Mouse (Mus musculus) embryonic fibroblast, embryonic 13.5 days (primary cell): Measurements from ENCODE around the gene Map3k21. TPM values are rescaled to one million over a fixed set of nuclear protein-coding genes. Genes with fewer than 3 reads are reported as not detected.
A peak's percentile ranks its signal among the peaks of the same experiment; 100 is the strongest.

Experiments
- H3K27ac ChIP-seq: 2 replicates; pipeline ENCODE4 v1.5.1; 2012; ENCODE audit warnings: low read length, control low read depth, inconsistent platforms; ENCODE audit not compliant: insufficient read depth
- H3K4me1 ChIP-seq: 2 replicates; pipeline ENCODE4 v1.6.1; 2011; ENCODE audit warnings: low read length; ENCODE audit not compliant: control insufficient read depth, insufficient read depth
- H3K4me3 ChIP-seq: 2 replicates; pipeline ENCODE4 v1.5.1; 2011; ENCODE audit warnings: mild to moderate bottlenecking, control low read depth, low read length; ENCODE audit not compliant: insufficient read depth
- CTCF ChIP-seq: IDR thresholded peaks from 2 replicates; pipeline ENCODE4 v1.5.1; 2011; ENCODE audit warnings: mild to moderate bottlenecking, control low read depth, low read length, moderate library complexity, borderline replicate concordance; ENCODE audit not compliant: insufficient read depth
- POLR2A ChIP-seq: IDR thresholded peaks from 2 replicates; pipeline ENCODE4 v1.6.1; 2011; ENCODE audit warnings: low read depth, mild to moderate bottlenecking, control low read depth, low read length, moderate library complexity
- polyA plus RNA-seq: library from polyadenylated mRNA; stranded (reverse); fragments of >200 nt; gene quantifications from 2 replicates; pipeline ENCODE4 v1.2.4, GENCODE M21; 2011; ENCODE audit warnings: low read depth; ENCODE audit not compliant: missing spikeins, insufficient read length

Map3k21 gene
- polyA plus RNA-seq, 1 experiment: not detected

- Histone ChIP-seq H3K27ac (no peak overlapping the region), H3K4me3 (no peak overlapping the region), H3K4me1 (no peaks in the 10 kb centered on the region)
- TF ChIP-seq CTCF: no peak
- no peak for TF ChIP-seq POLR2A
These were observed 21.6 kb downstream of the Map3k21 start for GRCm38 (mm10) chr8:125931822-125932221.

DNA sequence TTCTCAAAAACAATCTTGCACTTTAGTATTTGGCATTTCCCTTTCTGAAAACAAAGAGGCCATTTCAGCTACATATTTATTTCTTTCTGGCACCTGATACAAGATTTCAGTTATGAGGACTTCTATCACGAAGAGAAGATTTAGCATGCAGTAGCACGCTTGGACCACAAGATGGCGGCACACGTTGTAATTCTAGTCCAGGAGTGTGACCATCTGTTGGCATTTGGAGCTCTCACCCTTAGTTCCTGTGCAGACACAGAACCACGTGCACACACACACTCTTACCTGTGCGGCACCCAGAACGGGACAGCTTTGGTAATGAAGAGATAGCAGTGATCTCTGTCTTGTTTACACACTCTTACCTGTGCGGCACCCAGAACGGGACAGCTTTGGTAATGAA is 25.4 kb downstream of the Map3k21 start:
- Histone ChIP-seq H3K4me1 (no peaks in the 10 kb centered on the region), H3K27ac (no peak overlapping the region)
- TF ChIP-seq CTCF: peak; percentile 49; the same call in 1 of the 2 replicates
- TF ChIP-seq POLR2A: no peak

GRCm38 (mm10) chr8:125944511-125944910 is 34.3 kb downstream of the Map3k21 start:
- no peak overlapping the region for H3K4me3 ChIP-seq
- no peaks in the 10 kb centered on the region for H3K4me1 ChIP-seq
- no peak overlapping the region for H3K27ac ChIP-seq
- TF ChIP-seq CTCF (no peak), POLR2A (no peak)

More for the DNA sequence above, 25.4 kb downstream of the Map3k21 start:
- H3K4me3 ChIP-seq: no peak overlapping the region

DNA sequence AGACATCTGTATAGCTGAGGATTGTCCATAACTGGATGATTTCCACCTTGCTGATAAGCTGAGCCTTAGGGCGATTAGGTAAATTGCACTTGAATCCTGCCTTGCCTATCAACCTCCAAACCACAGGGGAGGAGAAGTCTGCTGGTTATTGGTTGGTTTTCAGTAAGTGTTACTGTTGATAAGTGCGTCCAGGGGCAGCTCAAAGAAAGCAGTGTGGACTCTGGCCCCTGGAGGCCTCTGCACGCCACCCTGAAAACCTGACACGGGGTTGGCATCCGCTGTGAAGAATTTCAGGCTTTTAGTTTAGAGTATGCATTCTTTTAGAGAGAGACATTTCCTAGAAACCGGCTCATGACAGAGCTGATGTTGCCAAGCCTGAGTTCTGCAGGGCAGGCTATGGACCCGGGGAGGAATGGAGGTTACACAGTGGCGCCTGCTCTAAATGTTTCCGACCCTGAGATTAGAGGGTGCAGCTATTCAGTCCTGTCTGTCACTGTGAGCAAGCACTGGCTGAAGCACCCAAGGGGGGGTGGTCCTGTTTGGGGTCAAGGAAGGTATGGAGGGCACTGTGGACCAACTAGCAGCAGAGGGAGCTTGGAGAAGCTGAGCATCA is 38.6 kb downstream of the Map3k21 start:
- TF ChIP-seq CTCF: no peak
- H3K27ac ChIP-seq: no peak overlapping the region
- H3K4me3 ChIP-seq: no peak overlapping the region
- H3K4me1 ChIP-seq: no peaks in the 10 kb centered on the region

DNA sequence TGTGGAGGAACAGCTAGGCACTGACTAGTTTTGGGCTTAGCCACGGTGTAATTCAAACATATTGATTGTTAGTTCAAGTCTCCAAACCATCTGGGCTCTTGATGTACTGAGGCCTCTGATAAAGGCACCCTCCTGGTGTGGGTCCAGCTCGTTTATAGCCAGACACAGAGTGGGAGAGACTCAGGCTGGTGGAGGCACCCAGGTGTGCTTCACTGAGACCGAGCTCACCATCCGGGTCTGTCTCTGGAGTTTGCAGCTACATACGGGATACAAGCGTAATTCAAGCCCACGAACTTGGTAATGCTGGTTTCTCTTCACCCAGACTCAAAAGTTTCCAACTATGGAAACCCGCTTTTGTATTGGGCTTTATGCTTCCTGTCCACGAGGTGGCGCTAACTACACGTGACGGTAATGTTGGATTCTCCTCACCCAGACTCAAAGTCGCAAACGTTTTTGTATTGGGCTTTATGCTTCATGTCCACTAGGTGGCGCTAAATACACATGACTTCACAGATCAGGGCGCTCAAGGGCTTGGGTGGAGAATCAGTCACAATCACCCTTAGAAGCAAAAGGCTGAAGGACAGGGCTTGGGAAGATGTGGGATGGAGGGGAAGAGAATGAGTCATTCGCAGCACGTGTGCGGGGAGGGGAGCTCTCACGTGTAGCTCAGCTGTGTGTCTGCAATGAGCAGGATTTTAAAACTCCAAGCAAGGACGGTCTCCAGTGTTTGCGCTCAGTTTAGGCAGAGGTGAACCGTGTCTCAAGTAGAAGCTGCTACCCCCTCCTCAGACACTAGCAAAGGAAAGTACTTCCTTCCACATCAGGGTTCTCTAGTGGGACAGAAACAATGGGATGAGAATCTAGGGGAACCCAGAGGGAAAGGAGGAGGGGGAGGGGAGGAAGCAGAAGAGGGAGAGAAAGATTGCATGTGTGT is 40.0 kb downstream of the Map3k21 start:
- TF ChIP-seq CTCF (peak; percentile 62; the same call in 1 of the 2 replicates), POLR2A (no peak)
- H3K4me3 ChIP-seq: no peak overlapping the region
- no peaks in the 10 kb centered on the region for H3K4me1 ChIP-seq
- no peak overlapping the region for H3K27ac ChIP-seq

DNA sequence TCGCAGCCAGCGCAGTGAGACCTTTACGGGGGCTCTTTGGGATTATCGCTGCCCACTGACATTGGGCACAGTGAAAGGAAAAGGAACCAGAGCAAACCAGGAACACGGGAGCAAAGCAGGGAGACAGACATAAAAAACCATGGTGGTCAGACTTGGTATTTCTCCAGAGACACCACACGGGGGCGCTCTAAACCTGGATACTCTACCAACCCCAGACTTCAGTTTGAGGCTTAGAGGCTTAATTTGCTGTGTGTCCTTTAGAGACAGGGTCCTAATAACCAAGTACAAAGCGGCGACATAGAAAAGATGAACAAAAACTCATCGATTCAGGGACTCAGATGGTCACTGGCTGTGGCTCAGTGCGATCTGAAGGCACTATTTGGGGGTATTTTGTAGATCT is 45.4 kb downstream of the Map3k21 start:
- no peak overlapping the region for H3K27ac ChIP-seq
- TF ChIP-seq CTCF: no peak
- TF ChIP-seq POLR2A: no peak
- no peaks in the 10 kb centered on the region for H3K4me1 ChIP-seq
- H3K4me3 ChIP-seq: no peak overlapping the region

- Histone ChIP-seq H3K27ac (no peak overlapping the region), H3K4me1 (no peaks in the 10 kb centered on the region), H3K4me3 (no peak overlapping the region)
- no peak for TF ChIP-seq POLR2A
- TF ChIP-seq CTCF: no peak
These were observed 46.5 kb downstream of the Map3k21 start for GRCm38 (mm10) chr8:125956796-125957195.

DNA sequence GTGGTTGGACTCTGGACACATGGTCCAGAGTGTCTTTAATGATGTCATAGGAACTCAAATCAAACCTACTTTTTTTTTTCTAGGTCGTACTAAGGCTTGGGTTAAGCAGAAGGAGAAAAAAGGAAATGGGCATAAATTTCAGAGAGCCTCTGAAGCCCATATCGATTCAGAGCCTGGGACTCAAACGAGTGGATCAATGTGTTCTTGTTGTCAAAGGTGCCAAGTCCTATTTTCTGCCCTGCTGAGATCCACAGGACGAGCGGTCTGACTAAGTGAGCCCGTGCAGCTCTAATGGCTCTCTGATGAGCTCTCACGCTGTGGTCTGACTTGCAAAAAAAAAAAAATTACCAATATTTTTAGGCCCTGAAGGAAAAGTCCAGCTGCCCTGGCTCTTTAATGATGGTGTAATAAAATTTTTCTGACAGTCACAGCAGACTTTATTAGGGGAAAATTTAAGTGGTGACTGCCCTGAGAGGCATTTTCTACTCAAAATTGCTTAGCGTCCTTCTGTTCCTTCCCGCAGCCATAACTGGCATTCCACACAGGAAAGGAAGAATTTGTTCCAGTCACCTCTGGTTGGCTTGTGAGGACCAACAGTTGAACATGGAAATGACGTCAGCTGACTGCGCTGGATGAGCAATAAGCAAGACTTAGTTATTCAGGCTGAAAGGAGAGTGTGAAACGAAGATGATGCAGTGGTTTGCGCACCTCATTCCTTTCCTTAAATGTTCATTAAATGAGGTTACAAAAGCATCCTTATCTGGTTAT is 47.2 kb downstream of the Map3k21 start:
- no peaks in the 10 kb centered on the region for H3K4me1 ChIP-seq
- H3K27ac ChIP-seq: no peak overlapping the region
- H3K4me3 ChIP-seq: no peak overlapping the region
- TF ChIP-seq POLR2A: no peak
- TF ChIP-seq CTCF: no peak

DNA sequence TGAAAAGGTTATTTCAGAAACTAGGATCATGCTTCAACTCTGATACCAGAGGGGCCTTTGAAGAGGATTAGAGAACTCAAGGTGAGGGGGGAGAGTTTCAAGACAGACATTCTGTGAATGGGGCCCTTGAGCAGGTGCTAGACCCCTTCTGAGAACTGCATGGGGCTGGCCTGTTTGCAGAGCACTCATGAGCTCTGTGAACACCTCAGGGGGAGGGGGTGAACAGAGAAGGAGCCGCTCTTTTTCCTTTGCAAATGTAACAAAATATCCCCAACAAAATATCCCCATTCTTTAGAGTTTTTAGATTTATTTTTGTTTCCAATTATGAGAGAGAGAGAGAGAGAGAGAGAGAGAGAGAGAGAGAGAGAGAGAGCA is 47.7 kb downstream of the Map3k21 start:
- H3K27ac ChIP-seq: no peak overlapping the region
- TF ChIP-seq POLR2A: no peak
- no peak for TF ChIP-seq CTCF
- H3K4me3 ChIP-seq: no peak overlapping the region
- no peaks in the 10 kb centered on the region for H3K4me1 ChIP-seq

- Histone ChIP-seq H3K4me3 (no peak overlapping the region), H3K27ac (no peak overlapping the region), H3K4me1 (no peaks in the 10 kb centered on the region)
- TF ChIP-seq CTCF: no peak
- no peak for TF ChIP-seq POLR2A
These were observed 49.1 kb downstream of the Map3k21 start for GRCm38 (mm10) chr8:125959363-125959771.
